Mouse (Mus musculus) neural tube, embryonic 15.5 days (tissue): ENCODE results near the gene Cacna1a. TPM values are rescaled to one million over a fixed set of nuclear protein-coding genes. Genes with fewer than 3 reads are reported as not detected.
"Not testable (repeated sequence)": the region's sequence is repeated elsewhere in the genome, so short reads cannot be mapped to it uniquely, and the experiment has no call there.

Experiments used
- ATAC-seq: fragments of 200-750 bp; cut with Nextera tagmentation; 2 replicates; pipeline ENCODE4 v1.8.0; 2017; ENCODE audit warnings: mild to moderate bottlenecking, moderate TSS enrichment, moderate library complexity; ENCODE audit not compliant: low FRiP score
- H3K27ac ChIP-seq: fragments of 300-500 bp; sonication (generic); replicated peaks from 2 replicates; pipeline ENCODE4 v1.5.1; 2015; ENCODE audit warnings: mild to moderate bottlenecking, inconsistent platforms
- H3K27me3 ChIP-seq: fragments of 300-500 bp; sonication (generic); replicated peaks from 2 replicates; pipeline ENCODE4 v1.6.1; 2015; ENCODE audit warnings: inconsistent platforms
- H3K36me3 ChIP-seq: fragments of 300-500 bp; sonication (generic); 2 replicates; pipeline ENCODE4 v1.6.1; 2015; ENCODE audit warnings: inconsistent platforms
- H3K4me1 ChIP-seq: fragments of 300-500 bp; sonication (generic); 2 replicates; pipeline ENCODE4 v1.6.1; 2015; ENCODE audit warnings: inconsistent platforms
- H3K4me2 ChIP-seq: fragments of 300-500 bp; sonication (generic); 2 replicates; pipeline ENCODE4 v1.6.1; 2015; ENCODE audit warnings: inconsistent platforms, mild to moderate bottlenecking, moderate library complexity
- H3K4me3 ChIP-seq: fragments of 300-500 bp; sonication (generic); replicated peaks from 2 replicates; pipeline ENCODE4 v1.5.1; 2015; ENCODE audit warnings: mild to moderate bottlenecking, inconsistent platforms
- H3K9ac ChIP-seq: fragments of 300-500 bp; sonication (generic); replicated peaks from 2 replicates; pipeline ENCODE4 v1.6.1; 2015; ENCODE audit warnings: mild to moderate bottlenecking, inconsistent platforms
- H3K9me3 ChIP-seq: fragments of 300-500 bp; sonication (generic); replicated peaks from 2 replicates; pipeline ENCODE4 v1.6.1; 2016; ENCODE audit warnings: inconsistent platforms
- WGBS: fragments of 180-500 bp; shearing (Covaris S2); methylation state at CpG from one replicate; pipeline ENCODE4 v1.1.7; 2015; ENCODE audit warnings: mixed read lengths; 5-methylcytosine and 5-hydroxymethylcytosine counted together
- polyA plus RNA-seq: library from polyadenylated mRNA; unstranded; fragments of >200 nt; fragmentation: Nextera tagmentation; extraction: Ambion mirVana; gene quantifications from 2 replicates; pipeline ENCODE4 v1.2.1, GENCODE M21; 2015

The Cacna1a gene
- polyA plus RNA-seq, 1 experiment from 2014 or later: 23.6 TPM

GRCm38 (mm10) chr8:84668081-84668480 lies 279.8 kb downstream of the Cacna1a start:
- peaks cover 23% of the 10 kb centered on the region for H3K4me1 ChIP-seq
- 86% methylated on average over 1 of the region's 1 CpGs for WGBS
- no peaks in the 10 kb centered on the region for H3K27me3 ChIP-seq
- no peak overlapping the region for H3K9ac ChIP-seq
- H3K9me3 ChIP-seq: no peaks in the 10 kb centered on the region
- H3K27ac ChIP-seq: no peak overlapping the region
- H3K4me2 ChIP-seq: no peak overlapping the region
- peaks cover 22% of the 10 kb centered on the region for H3K36me3 ChIP-seq
- no peak for ATAC-seq
- no peak overlapping the region for H3K4me3 ChIP-seq

- H3K9ac ChIP-seq: no peak overlapping the region
- ATAC-seq: no peak
- WGBS: 87% methylated on average over 6 of the region's 6 CpGs
- no peak overlapping the region for H3K27ac ChIP-seq
- H3K4me1 ChIP-seq: peaks cover 18% of the 10 kb centered on the region
- H3K4me2 ChIP-seq: no peak overlapping the region
- no peaks in the 10 kb centered on the region for H3K9me3 ChIP-seq
- H3K27me3 ChIP-seq: no peaks in the 10 kb centered on the region
- H3K36me3 ChIP-seq: peaks cover 29% of the 10 kb centered on the region
- H3K4me3 ChIP-seq: no peak overlapping the region
Observed at GRCm38 (mm10) chr8:84668731-84669485, 280.7 kb downstream of the Cacna1a start.

GRCm38 (mm10) chr8:84670295-84671006 lies 282.2 kb downstream of the Cacna1a start:
- not testable (repeated sequence) for H3K4me3 ChIP-seq, H3K9me3 ChIP-seq, H3K27me3 ChIP-seq, ATAC-seq, H3K27ac ChIP-seq, H3K4me2 ChIP-seq, H3K9ac ChIP-seq
- WGBS: 94% methylated on average over 5 of the region's 5 CpGs
- H3K4me1 ChIP-seq: peaks cover 15% of the 10 kb centered on the region
- peaks cover 43% of the 10 kb centered on the region for H3K36me3 ChIP-seq

- Histone ChIP-seq H3K36me3 (peaks cover 47% of the 10 kb centered on the region), H3K4me1 (peaks cover 3% of the 10 kb centered on the region; the same call in 1 of the 2 replicates), H3K4me2 (no peak overlapping the region), H3K4me3 (no peak overlapping the region), H3K27ac (no peak overlapping the region), H3K9me3 (no peaks in the 10 kb centered on the region), H3K27me3 (no peaks in the 10 kb centered on the region), H3K9ac (no peak overlapping the region)
- ATAC-seq: no peak
- WGBS: 96% methylated on average over 5 of the region's 5 CpGs
Observed at GRCm38 (mm10) chr8:84677305-84677704, 289.1 kb downstream of the Cacna1a start.

- Histone ChIP-seq H3K36me3 (peaks cover 9% of the 10 kb centered on the region), H3K9ac (no peak overlapping the region), H3K27ac (no peak overlapping the region), H3K9me3 (no peaks in the 10 kb centered on the region), H3K27me3 (no peaks in the 10 kb centered on the region), H3K4me3 (no peak overlapping the region), H3K4me1 (peaks cover 34% of the 10 kb centered on the region), H3K4me2 (no peak overlapping the region)
- ATAC-seq: no peak
- WGBS: 78% methylated on average over 2 of the region's 2 CpGs
Observed at GRCm38 (mm10) chr8:84681476-84681875, 293.2 kb downstream of the Cacna1a start.

GRCm38 (mm10) chr8:84682257-84682656 lies 294.0 kb downstream of the Cacna1a start:
- Histone ChIP-seq H3K4me1 (peaks cover 38% of the 10 kb centered on the region), H3K27me3 (no peaks in the 10 kb centered on the region), H3K4me3 (no peak overlapping the region), H3K4me2 (no peak overlapping the region), H3K27ac (no peak overlapping the region), H3K9me3 (no peaks in the 10 kb centered on the region), H3K36me3 (peaks cover 5% of the 10 kb centered on the region; the same call in 1 of the 2 replicates), H3K9ac (no peak overlapping the region)
- WGBS: 85% methylated on average over 2 of the region's 2 CpGs
- ATAC-seq: no peak

GRCm38 (mm10) chr8:84684537-84684936 lies 296.3 kb downstream of the Cacna1a start:
- Histone ChIP-seq H3K9me3 (no peaks in the 10 kb centered on the region), H3K27me3 (no peaks in the 10 kb centered on the region), H3K4me3 (no peak overlapping the region), H3K36me3 (0 out of 2 replicates have a peak, but pooled peaks cover 5% of the 10 kb centered on the region), H3K4me1 (peaks cover 50% of the 10 kb centered on the region), H3K27ac (0 out of 2 replicates have a peak overlapping the region, but pooled peaks have one; percentile 55), H3K4me2 (no peak overlapping the region), H3K9ac (no peak overlapping the region)
- WGBS: 24% methylated on average over 3 of the region's 3 CpGs
- ATAC-seq: no peak

GRCm38 (mm10) chr8:84686191-84687002 lies 298.2 kb downstream of the Cacna1a start, which contains the start of gene Trmt1:
Gene Trmt1, plus strand, starts transcription at chr8:84686307.
- peaks cover 64% of the 10 kb centered on the region for H3K4me1 ChIP-seq
- H3K36me3 ChIP-seq: peaks cover 13% of the 10 kb centered on the region
- no peaks in the 10 kb centered on the region for H3K27me3 ChIP-seq
- peak within 1 kb of the TSS; percentile 76 for H3K4me2 ChIP-seq
- ATAC-seq: 0 out of 2 replicates have a peak, but pooled peaks have one; percentile 10
- H3K4me3 ChIP-seq: peak within 1 kb of the TSS; percentile 99
- peak within 1 kb of the TSS; percentile 88 for H3K27ac ChIP-seq
- WGBS: 9% methylated on average over 20 of the region's 20 CpGs
- H3K9ac ChIP-seq: peak within 1 kb of the TSS; percentile 99
- no peaks in the 10 kb centered on the region for H3K9me3 ChIP-seq

GRCm38 (mm10) chr8:84687003-84687704 lies 298.9 kb downstream of the Cacna1a start:
- Histone ChIP-seq H3K9ac (peak overlapping the region; percentile 99), H3K4me3 (peak overlapping the region; percentile 99), H3K27me3 (no peaks in the 10 kb centered on the region), H3K9me3 (no peaks in the 10 kb centered on the region), H3K4me2 (peak overlapping the region; percentile 76), H3K27ac (peak overlapping the region; percentile 88), H3K4me1 (peaks cover 63% of the 10 kb centered on the region), H3K36me3 (peaks cover 16% of the 10 kb centered on the region)
- peak; percentile 18 for ATAC-seq
- under 1% methylated on average over 48 of the region's 62 CpGs for WGBS

- H3K4me3 ChIP-seq: peak within 1 kb of the TSS; percentile 99
- no peaks in the 10 kb centered on the region for H3K9me3 ChIP-seq
- peaks cover 18% of the 10 kb centered on the region for H3K36me3 ChIP-seq
- peak; percentile 75 for ATAC-seq
- peak within 1 kb of the TSS; percentile 88 for H3K27ac ChIP-seq
- under 1% methylated on average over 25 of the region's 37 CpGs for WGBS
- H3K4me2 ChIP-seq: peak within 1 kb of the TSS; percentile 91
- peak within 1 kb of the TSS; percentile 99 for H3K9ac ChIP-seq
- peaks cover 60% of the 10 kb centered on the region for H3K4me1 ChIP-seq
- H3K27me3 ChIP-seq: no peaks in the 10 kb centered on the region
Observed at GRCm38 (mm10) chr8:84687705-84688100, 299.5 kb downstream of the Cacna1a start, which contains the start of gene Nacc1. Gene Nacc1, minus strand, starts transcription at chr8:84687862.
